Mouse (Mus musculus): ENCODE measurements at regions not wholly inside any gene's neighbourhood (a gene's known extent, or its start where the extent isn't known, plus 50 kb on each side); places are given as distances from the start of the nearest gene placed in this dataset.

GRCm38 (mm10) chr10:98041766-98042165 is 315.2 kb upstream of the C030005K15Rik start:
- DNase-seq (ENCODE audit: low read depth, low spot score) = no peak

GRCm38 (mm10) chr10:98043873-98044272 is 317.3 kb upstream of the C030005K15Rik start:
- no peak for DNase-seq (ENCODE audit: low read depth, low spot score)

DNA sequence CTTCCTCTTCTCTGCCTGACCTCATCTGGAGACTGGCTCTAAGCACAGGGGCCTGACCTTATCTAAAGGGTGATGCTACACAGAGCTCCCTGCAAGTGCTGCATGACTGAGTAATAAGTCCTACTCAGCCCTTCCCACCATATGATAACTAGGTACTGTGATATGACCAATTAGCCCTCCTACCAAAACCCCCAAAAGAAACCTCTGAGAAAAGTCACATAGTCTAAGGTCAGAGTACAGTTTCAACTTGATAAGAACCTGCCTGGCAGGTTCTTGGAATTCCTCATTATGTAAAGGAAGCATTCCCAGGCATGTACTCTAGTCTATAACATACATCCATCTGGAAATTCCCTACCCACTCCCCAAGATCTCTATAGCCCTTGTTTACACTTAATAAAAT is 318.0 kb upstream of the C030005K15Rik start:
- no peak for DNase-seq (ENCODE audit: low read depth, low spot score)

GRCm38 (mm10) chr10:98073432-98073831 is 346.9 kb upstream of the C030005K15Rik start:
- no peak for DNase-seq (ENCODE audit: low read depth, low spot score)

DNA sequence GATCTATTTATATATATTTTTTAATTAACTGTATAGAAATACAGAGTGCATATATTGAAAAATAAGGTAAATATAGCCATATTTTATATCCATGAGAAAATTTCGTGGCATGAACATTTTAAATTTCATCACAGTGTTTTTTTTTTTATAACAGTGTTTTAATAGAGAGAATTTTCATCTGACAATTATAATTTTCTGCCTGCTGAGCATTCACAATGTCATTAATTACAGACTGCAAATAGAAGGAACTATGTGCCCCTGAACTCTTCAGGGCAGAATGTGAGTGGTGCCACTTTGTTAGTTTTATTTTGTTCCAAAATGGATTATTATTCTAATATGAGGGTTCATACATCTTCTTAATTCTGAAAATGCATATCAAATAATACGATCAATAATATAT is 358.3 kb upstream of the C030005K15Rik start:
- no peak for DNase-seq (ENCODE audit: low read depth, low spot score)

DNA sequence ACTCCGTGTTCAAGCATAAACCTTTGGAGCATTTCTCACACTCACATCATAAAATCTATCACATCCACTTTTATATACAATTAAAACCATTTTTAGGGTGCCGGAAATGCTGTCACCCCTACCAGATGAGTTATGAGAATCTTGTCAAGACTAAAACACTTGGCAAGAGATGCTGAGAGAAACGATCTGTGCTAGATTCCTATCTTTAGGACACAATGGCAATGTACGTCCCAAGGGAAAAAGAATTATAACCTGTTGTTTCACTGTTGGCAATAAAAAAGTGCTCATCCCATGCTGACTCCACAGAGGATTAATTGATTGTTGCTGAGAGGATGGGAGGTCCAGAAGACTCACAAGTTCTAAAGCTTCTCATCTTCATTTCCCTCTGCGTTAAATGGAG is 389.7 kb upstream of the C030005K15Rik start:
- no peak for DNase-seq (ENCODE audit: low read depth, low spot score)

GRCm38 (mm10) chr10:98125713-98126112 is 399.2 kb upstream of the C030005K15Rik start:
- DNase-seq (ENCODE audit: low read depth, low spot score) = no peak

DNA sequence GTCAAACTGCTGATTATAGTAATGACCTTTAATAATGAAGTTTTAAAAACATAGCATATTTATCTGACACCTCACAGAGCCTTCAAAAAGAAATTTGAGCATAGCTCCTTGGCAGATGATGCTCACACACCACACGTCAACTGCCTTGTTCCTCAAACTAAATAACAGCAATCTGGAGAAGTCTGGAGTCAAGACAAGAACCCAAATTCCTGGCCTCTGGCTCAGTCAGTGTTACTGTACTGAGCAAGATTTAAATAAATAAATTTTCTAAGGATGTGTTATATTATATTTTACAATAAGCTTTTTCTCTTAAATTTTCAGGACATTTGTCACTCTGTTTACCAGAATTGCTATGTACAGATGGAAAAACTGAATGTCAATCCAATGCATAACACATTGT is 408.5 kb upstream of the C030005K15Rik start:
- DNase-seq (ENCODE audit: low read depth, low spot score) = no peak

- no peak for DNase-seq (ENCODE audit: low read depth, low spot score)
These were observed 419.2 kb upstream of the C030005K15Rik start for GRCm38 (mm10) chr10:98145773-98146172.

- DNase-seq (ENCODE audit: low read depth, low spot score) = no peak
These were observed 420.7 kb upstream of the C030005K15Rik start for GRCm38 (mm10) chr10:98146998-98147863.

GRCm38 (mm10) chr10:98155982-98156381 is 429.4 kb upstream of the C030005K15Rik start:
- DNase-seq (ENCODE audit: low read depth, low spot score) = no peak

GRCm38 (mm10) chr10:98185666-98186065 is 459.1 kb upstream of the C030005K15Rik start:
- no peak for DNase-seq (ENCODE audit: low read depth, low spot score)

DNA sequence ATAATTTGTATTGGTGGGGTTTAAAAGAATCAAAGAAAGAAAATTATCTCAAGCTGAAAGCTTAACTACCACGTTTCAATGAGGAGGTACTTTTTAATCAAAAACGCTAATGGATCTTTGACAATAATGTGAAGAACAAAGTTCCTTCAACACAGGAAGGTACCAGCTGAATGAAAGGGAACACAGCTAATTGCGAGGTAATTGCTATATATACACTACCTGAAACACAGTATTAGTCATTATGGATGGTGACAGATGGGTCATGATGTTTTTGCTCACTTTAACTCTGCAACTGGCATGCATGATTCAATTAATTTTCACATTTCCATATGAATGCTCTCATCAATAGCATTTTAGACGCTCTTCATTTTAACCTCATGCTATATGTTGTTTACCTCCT is 470.3 kb upstream of the C030005K15Rik start:
- DNase-seq (ENCODE audit: low read depth, low spot score) = no peak

DNA sequence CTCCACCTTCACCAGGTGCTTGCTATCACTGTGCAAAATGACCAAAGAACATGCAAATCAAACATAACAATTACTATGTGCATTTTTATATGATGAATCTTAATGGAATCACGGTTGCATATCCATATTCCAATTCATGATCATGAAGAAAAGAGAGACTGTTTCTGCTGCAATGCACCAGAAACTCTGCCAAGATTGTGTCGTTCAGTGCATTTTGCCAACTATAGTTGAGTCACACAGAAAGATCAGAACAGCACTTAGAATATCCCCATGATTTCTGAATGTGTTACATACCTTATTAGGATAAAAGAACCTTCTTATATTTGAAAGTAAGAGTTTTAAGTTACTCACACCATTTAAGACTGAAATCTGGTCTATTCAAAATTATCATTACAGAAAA is 483.7 kb upstream of the C030005K15Rik start:
- DNase-seq (ENCODE audit: low read depth, low spot score) = no peak

DNA sequence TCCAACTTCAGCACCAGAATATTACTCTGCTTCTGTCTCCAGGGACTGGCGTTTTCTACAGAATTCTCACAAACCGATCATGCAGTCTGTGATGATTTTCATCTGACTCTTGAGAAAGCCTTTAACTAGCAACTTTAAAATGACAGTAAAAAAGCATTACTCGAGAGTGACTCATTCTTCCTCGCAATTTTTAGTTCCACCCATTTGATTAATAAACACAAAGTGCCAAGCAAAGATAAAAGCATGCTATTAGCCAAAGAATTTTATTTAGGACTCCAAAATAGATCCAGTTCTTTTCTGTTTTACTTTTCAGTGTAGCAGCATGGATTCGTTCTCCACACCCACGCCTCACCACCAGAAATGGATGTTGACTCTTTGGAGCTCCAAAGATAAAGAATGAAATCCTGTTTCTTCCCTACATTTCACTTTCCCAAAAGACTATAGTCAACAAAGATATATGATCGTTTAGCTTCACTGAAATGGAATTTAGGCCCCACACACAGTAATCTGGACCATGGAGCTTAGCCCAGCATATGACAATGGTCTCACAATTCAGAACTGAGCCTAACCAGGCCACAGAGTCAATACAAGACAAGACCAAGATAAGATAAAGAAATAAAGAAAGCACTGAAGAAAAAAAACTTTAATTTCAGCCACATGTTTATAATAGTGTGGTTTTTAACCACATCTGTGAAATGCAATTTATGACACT is 486.5 kb upstream of the C030005K15Rik start:
- DNase-seq (ENCODE audit: low read depth, low spot score) = no peak

DNA sequence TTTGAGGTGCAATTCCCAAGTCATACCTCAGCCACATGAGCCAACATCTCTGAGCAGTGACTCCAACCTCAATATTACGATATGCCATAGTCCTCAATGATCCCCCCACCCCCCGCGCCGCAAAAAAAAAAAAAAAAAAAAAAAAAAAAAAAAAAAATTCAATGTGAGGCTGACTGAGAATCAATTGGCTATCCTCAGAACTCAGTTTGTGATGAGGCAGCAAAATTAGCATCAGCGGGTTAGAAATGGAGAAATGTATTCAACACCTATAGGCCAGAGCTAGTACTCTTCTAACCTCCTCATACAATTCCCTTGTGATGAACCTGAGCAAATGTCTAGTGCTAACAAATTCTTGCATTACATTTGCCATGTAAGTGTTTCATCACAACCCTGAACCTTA is 504.5 kb upstream of the C030005K15Rik start:
- no peak for DNase-seq (ENCODE audit: low read depth, low spot score)

GRCm38 (mm10) chr10:98231705-98232235 is 505.2 kb upstream of the C030005K15Rik start:
- peak; percentile 34 for DNase-seq (ENCODE audit: low read depth, low spot score)

DNA sequence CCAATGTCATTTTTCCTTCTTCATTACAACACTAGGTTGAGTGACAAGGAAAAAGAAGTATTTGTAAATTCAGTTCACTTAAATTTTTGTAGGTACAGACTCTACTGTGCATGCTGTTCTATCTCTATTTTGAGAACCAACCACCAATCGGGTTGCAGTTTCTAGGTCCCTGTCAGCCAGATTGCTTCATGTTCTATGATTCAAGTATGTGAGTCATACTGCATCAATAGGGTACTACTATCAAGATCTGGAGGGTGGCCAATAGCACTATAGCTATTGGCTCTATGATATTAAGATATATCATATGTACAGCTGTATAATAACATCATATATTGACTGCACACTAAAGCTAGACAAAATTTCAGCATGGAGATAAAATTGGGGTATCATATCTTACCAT is 521.8 kb upstream of the C030005K15Rik start:
- no peak for DNase-seq (ENCODE audit: low read depth, low spot score)

DNA sequence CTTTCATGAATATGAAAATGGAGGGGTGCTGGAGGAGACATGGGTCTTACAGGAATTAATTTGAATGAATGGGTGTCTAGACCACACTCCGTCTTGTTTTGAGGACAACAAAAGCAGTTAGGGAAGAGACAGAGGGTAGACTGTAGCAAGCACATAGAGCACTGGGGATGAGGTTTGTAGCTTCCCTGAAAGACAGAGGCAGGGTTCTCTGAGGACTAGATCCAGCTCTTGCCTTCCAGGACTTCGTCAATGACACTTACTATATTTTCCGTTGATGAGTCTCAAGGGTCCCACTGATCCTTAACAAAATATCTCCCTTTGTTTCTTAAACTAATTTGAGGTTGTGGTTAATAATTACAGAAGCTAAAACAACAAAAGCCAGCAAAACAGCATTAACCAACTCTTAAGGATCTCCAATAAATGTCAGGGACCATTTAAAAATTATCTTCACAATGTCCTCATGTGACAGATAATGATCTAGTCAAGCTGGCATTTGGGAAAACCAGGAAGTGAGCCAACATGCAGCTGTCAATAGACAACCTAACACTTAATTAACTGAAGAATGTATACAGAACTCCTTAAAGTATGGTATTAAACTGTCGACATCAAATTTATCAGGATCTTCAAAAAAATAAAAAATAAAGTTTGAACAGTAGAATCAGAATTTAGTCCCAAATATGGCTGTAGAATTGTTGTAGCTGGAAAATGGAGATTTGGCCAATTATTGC is 531.6 kb upstream of the C030005K15Rik start:
- no peak for DNase-seq (ENCODE audit: low read depth, low spot score)

- DNase-seq (ENCODE audit: low read depth, low spot score) = no peak
These were observed 532.7 kb upstream of the C030005K15Rik start for GRCm38 (mm10) chr10:98259283-98259682.

DNA sequence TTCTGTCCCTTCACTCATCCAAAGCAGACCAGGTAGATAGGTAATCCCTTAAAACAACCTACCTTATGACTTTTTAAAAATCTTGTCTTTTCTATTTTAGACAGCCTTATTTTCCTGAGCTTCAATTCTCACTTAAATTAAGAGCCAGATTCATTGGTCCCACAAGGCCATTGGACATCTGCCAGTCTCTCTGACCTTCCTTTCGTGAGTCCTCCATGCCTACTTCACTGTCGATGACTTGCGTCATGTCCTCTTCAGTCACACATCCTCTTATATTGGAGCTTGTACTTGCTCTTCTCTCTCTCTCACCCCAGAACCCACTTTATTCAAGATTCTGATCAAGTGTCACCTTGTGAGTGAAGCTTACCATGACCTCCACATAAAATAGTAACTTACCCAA is 542.0 kb upstream of the C030005K15Rik start:
- no peak for DNase-seq (ENCODE audit: low read depth, low spot score)

DNA sequence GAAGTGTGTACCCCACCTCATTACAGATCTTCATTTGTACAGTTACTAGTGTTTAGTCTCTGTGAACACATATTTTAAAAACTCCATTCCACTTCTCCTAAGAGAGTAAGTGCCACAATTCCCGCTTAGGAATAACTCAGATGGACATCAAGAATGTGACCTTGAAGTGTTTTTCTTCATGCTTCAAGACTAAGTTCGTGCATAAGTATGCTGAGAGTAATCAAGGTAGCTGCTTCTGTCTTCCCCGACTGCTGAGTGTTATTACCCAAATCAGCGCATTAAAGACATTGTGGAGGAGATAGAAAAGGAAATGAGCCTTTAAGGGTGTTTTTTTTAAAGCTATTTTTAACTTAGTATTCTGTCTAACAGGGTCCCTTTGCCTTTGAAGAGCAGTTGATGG is 565.1 kb upstream of the C030005K15Rik start:
- no peak for DNase-seq (ENCODE audit: low read depth, low spot score)

All from embryo, embryonic 11.5 days (tissue).